Mouse (Mus musculus) kidney, postnatal 4 days (tissue): ENCODE results near the gene Gm9837.

ENCODE experiments used
- DNase-seq, 2 experiments: peaks; one replicate each; pipeline ENCODE4 v3.0.0; 2021; ENCODE audit warnings: mixed read lengths in 2 of 2

Gene Gm9837

DNA sequence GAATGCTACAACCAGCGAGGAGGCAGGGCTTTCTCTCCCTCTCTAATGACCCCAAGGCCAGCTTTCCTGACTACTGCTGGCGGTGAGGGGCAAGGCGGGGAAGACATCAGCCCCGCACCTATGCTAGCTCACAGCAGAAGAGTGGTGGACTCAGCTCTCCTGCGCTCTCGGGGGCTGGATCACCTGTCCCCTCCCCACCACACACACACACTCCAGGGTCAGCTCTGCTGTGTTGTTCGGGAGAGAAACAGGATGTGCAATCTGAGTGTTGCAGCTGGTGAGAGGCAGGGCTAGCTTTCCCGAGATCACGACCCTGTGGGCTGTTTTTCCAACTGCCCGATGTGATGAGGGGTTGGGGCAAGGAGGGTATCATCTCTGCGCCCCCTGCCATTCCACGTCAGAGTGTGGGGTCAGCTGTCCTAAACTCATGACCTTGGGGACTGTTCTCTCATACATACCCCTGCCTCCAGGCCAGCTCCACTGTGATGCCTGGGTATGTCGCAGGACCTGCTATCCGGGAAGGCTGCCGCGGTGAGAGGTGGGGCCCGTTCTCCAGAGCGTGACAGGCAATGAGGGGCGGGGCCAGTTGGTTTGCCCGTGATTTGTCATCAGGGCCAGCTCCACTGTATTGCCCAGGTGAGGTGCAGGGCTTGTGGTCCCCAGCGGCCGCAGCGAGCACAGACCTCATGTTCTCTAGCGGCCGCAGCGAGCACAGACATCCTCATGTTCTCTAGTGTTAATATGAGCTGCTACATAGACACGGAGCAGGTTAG is 16.7 kb upstream of the Gm9837 start:
- peak; percentile 76 to 85 for DNase-seq

- DNase-seq: no peak
These were observed 16.1 kb upstream of the Gm9837 start for GRCm38 (mm10) chr11:53486351-53486750.

- no peak for DNase-seq
These were observed 15.4 kb upstream of the Gm9837 start for GRCm38 (mm10) chr11:53485719-53486118.

GRCm38 (mm10) chr11:53483159-53483891 is 13.0 kb upstream of the Gm9837 start:
- DNase-seq: no peak

GRCm38 (mm10) chr11:53481088-53481730 is 10.9 kb upstream of the Gm9837 start:
- no peak for DNase-seq

DNA sequence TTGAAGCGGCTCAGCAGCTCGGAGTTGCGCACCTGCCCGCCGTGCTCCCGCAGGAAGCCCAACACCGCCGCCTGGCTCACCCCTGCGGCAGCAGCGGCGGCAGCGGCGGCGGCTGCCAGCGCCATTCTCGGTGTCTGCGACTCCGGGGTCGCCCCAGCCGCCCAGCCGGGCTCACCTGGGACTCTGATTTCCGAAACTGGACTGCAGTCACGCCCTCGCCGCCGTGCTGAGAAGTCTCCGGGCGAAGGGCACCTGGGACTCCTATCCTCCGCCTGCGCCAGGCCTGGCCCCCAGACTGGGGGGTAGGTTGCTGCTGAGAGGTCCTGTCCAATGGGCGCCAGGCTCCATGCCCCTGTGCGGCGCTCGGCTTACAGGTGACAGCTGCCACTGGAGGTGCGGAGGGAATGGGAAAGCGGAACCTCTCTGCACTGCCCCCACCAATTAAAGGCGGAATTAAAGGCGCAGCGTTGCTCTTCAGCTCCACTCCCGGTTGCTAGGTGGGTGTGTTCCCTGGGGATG is 9.6 kb upstream of the Gm9837 start, which contains the start of the genes Gm9945 and Sowaha:
Gene Gm9945, plus strand, starts transcription at position 384 of the 519 bp plus-strand sequence.
Gene Sowaha, minus strand, starts transcription at position 492 of the 519 bp plus-strand sequence.
- peak; percentile 47 to 68 for DNase-seq

- DNase-seq: peak; percentile 20 to 44
These were observed 9.0 kb upstream of the Gm9837 start for GRCm38 (mm10) chr11:53479171-53479782.

DNA sequence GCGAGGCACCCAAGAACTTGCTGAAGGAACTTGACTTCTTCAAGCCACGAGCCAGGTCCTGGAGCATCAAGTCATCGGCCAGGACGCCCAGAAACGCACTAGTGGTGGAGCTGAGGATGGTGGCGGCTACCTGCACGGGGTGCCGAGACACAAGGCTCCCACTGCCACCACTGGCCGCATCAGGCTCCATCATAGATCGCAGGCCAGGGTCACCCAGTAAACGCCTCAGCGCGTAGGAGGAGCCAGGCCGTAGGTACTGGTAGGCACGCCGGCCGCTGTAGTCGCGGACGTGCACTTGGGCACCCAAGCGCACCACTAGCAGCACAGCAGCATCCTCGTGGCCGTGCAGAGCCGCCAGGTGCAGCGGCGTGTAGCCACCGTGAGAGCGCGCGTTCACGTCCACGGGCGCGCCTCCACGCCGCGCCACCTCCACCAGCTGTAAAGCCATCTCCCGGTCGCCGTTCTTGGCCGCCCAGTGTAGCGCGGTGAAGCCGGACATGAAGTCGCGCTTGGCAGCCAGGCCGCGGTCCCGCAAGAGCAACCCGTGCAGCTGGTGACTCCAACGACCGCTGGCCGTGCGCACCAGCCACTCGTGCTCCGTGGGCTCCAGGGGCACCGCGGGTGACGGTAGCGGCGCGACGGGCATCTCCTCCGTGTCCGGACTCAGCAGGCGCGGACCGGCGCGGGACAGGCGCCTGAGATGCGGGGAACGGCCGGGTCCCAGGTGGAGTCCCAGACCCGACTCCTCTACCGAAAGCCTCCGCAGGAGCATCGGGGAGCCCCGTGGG is 8.3 kb upstream of the Gm9837 start:
- peak; percentile 33 to 54 for DNase-seq

DNA sequence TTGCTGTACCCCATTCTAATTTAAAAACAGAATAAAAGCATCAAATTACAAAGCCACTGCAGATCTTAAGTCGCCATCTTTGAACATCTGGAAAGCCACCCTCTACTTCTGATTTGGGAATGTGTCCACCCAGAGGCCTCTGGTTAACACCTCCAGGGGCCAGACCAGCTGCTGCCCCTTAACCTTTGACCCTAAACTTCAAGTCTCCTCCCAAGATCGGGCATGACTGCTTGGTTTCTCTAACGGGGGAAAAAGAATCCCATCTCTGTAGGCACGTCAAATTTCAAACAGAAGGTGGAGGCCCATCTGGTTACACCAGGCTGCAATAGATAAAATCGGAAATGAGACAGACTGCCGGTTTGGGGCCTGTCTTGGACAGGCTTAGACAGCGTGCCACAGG is 7.6 kb upstream of the Gm9837 start:
- DNase-seq: no peak

- no peak for DNase-seq
These were observed 5.3 kb upstream of the Gm9837 start for GRCm38 (mm10) chr11:53475620-53476019.

DNA sequence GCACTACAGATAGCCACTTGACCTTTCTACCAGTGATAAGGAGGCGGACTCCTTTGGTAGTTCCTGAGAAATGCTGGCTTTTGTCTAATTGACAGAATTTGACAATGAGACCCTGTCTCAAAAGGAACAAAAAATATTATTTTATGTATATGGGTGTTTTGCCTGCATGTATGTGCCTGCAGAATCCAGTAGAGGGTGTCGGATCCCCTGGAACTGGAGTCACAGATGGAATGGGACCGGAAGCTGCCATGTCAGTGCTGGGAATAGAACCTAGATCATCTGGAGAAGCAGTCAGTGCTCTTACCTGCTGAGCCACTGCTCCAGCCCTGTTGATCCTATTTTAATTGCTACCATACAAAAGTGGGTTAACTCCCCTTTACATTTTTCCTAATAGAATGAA is 2.4 kb upstream of the Gm9837 start:
- DNase-seq: no peak

GRCm38 (mm10) chr11:53469294-53469967 is 848 bp downstream of the Gm9837 start:
- DNase-seq: no peak

DNA sequence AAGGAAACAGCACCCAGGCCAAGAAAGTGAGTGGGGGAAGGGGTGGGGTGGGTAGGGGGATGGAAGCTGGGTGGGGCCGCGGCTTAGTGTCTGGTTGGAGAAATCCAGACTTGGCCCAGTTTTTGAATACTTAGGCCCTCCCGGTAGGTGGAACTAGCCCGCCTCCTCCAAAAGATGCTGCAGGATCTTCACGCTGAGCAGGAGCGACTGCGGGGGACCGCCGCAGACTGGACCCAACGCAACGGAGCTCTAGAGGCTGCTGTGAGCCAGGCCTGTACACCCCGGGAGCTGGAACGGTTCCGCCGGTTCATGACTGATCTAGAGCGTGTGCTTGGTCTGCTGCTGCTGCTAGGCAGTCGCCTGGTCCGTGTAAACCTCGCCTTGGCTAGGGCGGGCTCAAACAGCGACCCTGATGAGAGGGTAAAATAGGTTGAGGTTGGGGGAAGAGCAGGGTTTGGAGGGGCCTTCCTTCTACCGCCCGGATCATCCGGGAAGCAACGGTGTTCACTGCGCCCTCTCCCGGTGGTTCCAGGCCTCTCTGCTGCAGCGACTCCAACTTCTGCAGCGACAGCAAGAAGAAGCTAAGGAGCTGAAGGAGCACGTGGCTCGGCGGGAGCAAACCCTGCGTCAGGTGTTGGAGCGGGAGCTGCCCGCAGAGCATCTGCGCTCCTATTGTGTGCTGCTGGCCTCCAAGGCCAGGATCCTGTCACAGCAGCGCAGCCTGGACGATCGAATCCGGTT is 3.9 kb downstream of the Gm9837 start:
- DNase-seq: peak; percentile 91 to 92

GRCm38 (mm10) chr11:53463551-53464424 is 6.5 kb downstream of the Gm9837 start:
- DNase-seq: peak; percentile 48 to 54

GRCm38 (mm10) chr11:53461727-53462126 is 8.6 kb downstream of the Gm9837 start:
- DNase-seq: no peak

DNA sequence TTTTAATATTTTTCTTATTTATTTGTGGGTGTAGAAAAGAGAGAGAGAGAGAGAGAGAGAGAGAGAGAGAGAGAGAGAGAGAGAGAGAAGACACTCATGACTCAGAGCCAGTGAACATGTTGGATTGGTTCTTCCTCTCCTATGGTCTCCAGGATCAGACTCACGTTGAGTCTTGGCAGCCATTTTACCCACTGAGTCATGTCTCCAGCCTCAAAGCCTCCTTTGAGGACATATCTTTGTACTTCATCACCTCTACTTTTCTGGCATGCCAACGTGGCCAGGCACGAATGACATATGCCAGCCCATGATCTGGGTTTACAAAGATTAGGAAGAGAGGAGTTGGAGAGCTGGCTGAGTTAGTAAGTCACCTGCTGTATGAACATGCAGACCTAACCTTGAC is 10.1 kb downstream of the Gm9837 start:
- DNase-seq: no peak

GRCm38 (mm10) chr11:53458996-53459395 is 11.3 kb downstream of the Gm9837 start:
- no peak for DNase-seq

DNA sequence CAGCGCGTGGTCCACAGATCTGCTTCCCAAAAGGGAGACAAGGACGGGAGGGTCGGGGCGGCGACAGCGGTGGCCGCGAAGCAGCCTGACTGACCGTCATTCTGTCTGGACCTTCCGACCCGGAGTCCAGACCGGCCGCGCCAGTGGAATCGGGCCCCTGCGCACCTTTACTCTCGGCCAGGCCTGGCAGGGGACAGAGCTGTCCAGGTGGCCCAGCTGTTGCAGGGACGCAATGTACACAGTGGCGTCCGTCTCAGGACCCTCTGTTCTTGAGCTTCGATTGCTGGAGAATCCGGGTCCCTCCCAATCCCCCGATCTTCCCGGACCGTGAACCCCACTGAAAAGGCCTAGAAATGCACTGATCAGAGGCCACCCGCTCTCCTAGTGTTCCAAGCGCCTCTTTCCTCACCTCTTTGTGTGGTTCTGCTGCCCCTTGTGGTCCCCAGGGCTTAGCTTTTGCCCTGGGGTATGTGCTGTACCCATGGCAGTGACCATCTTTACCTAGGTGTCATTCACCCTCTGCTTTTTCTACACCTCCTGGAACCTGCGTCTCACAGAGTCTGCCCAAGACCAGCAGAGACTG is 12.8 kb downstream of the Gm9837 start:
- DNase-seq: peak; percentile 27 to 55
